Mouse (Mus musculus) liver, adult 2 months (tissue): ENCODE data around the gene Spp2. TPM values are rescaled to one million over a fixed set of nuclear protein-coding genes. Genes with fewer than 3 reads are reported as not detected.
A peak's percentile ranks its signal among the peaks of the same experiment; 100 is the strongest.

ENCODE experiments used
- DNase-seq: peaks from one replicate; pipeline ENCODE4 v3.0.0-alpha.2; 2011; ENCODE audit warnings: low read depth, low spot score; ENCODE audit errors: extremely low read depth
- H3K27ac ChIP-seq: fragments of 200-500 bp; replicated peaks from 2 replicates; pipeline ENCODE4 v1.5.1; 2012; ENCODE audit warnings: low read depth, mild to moderate bottlenecking, control low read depth, inconsistent platforms, low read length; ENCODE audit not compliant: insufficient read depth
- H3K27me3 ChIP-seq: fragments of 200-500 bp; 2 replicates; pipeline ENCODE4 v1.6.1; 2012; ENCODE audit warnings: mild to moderate bottlenecking, moderate library complexity, low read length, inconsistent platforms; ENCODE audit not compliant: control insufficient read depth, insufficient read depth
- H3K36me3 ChIP-seq: fragments of 200-500 bp; 2 replicates; pipeline ENCODE4 v1.6.1; 2012; ENCODE audit warnings: low read length, inconsistent platforms; ENCODE audit not compliant: control insufficient read depth, insufficient read depth
- H3K4me1 ChIP-seq: fragments of 200-500 bp; 2 replicates; pipeline ENCODE4 v1.6.1; 2011; ENCODE audit warnings: low read length; ENCODE audit not compliant: control insufficient read depth, insufficient read depth
- H3K4me3 ChIP-seq: fragments of 200-500 bp; 2 replicates; pipeline ENCODE4 v1.5.1; 2011; ENCODE audit warnings: low read depth, mild to moderate bottlenecking, control low read depth, low read length, moderate library complexity; ENCODE audit not compliant: insufficient read depth
- H3K79me2 ChIP-seq: fragments of 200-500 bp; 2 replicates; pipeline ENCODE4 v1.6.1; 2012; ENCODE audit warnings: inconsistent platforms, mild to moderate bottlenecking, low read length, moderate library complexity; ENCODE audit not compliant: control insufficient read depth, insufficient read depth
- H3K9ac ChIP-seq: fragments of 200-500 bp; 2 replicates; pipeline ENCODE4 v1.6.1; 2012; ENCODE audit warnings: low read depth, mild to moderate bottlenecking, control low read depth, inconsistent platforms, low read length
- CTCF ChIP-seq: fragments of 200-500 bp; IDR thresholded peaks from 2 replicates; pipeline ENCODE4 v1.5.1; 2011; ENCODE audit warnings: low read depth, low read length, control low read depth
- POLR2A ChIP-seq: fragments of 200-500 bp; IDR thresholded peaks from 2 replicates; pipeline ENCODE4 v1.6.1; 2011; ENCODE audit warnings: low read length, control low read depth; ENCODE audit not compliant: insufficient read depth; ENCODE audit errors: extremely low read depth
- WGBS: fragments of 180-500 bp; shearing (Covaris S2); methylation state at CpG from one replicate; pipeline ENCODE4 v1.1.7; 2018; 5-methylcytosine and 5-hydroxymethylcytosine counted together
- polyA plus RNA-seq: library from polyadenylated mRNA; depleted of rRNA; stranded (reverse); fragments of >200 nt; gene quantifications from 2 replicates; pipeline ENCODE4 v1.2.3, GENCODE M21; 2012
- total RNA-seq: library from RNA; depleted of rRNA; stranded (reverse); fragments of >200 nt; gene quantifications from 2 replicates; pipeline ENCODE4 v1.2.3, GENCODE M21; 2014

The Spp2 gene
- total and polyA plus RNA-seq, 2 experiments: 325 to 373 TPM

- H3K27me3 ChIP-seq: no peaks in the 10 kb centered on the region
- no peak overlapping the region for H3K9ac ChIP-seq
- peak; percentile 32 for TF ChIP-seq CTCF
- no peak for TF ChIP-seq POLR2A
- H3K4me3 ChIP-seq: no peak overlapping the region
- no peak for DNase-seq
- H3K27ac ChIP-seq: no peak overlapping the region
- H3K36me3 ChIP-seq: no peaks in the 10 kb centered on the region
- no peaks in the 10 kb centered on the region for H3K79me2 ChIP-seq
- 84% methylated on average over 4 of the region's 4 CpGs for WGBS
- H3K4me1 ChIP-seq: no peaks in the 10 kb centered on the region
Observed at GRCm38 (mm10) chr1:88465722-88466121, 59.0 kb downstream of the Spp2 start.

GRCm38 (mm10) chr1:88466325-88467064, 59.7 kb downstream of the Spp2 start:
- Histone ChIP-seq H3K27ac (no peak overlapping the region), H3K4me3 (no peak overlapping the region), H3K27me3 (no peaks in the 10 kb centered on the region), H3K36me3 (no peaks in the 10 kb centered on the region), H3K9ac (no peak overlapping the region), H3K79me2 (no peaks in the 10 kb centered on the region), H3K4me1 (no peaks in the 10 kb centered on the region)
- TF ChIP-seq POLR2A (no peak), CTCF (no peak)
- no peak for DNase-seq
- WGBS: 83% methylated on average over 8 of the region's 8 CpGs

GRCm38 (mm10) chr1:88467866-88468265, 61.1 kb downstream of the Spp2 start:
- Histone ChIP-seq H3K4me3 (no peak overlapping the region), H3K9ac (no peak overlapping the region), H3K27ac (no peak overlapping the region), H3K27me3 (no peaks in the 10 kb centered on the region), H3K36me3 (no peaks in the 10 kb centered on the region), H3K79me2 (no peaks in the 10 kb centered on the region), H3K4me1 (no peaks in the 10 kb centered on the region)
- DNase-seq: no peak
- 92% methylated on average over 5 of the region's 5 CpGs for WGBS
- TF ChIP-seq POLR2A (no peak), CTCF (no peak)

GRCm38 (mm10) chr1:88468335-88468734, 61.6 kb downstream of the Spp2 start:
- DNase-seq: no peak
- H3K4me1 ChIP-seq: no peaks in the 10 kb centered on the region
- H3K27me3 ChIP-seq: no peaks in the 10 kb centered on the region
- TF ChIP-seq POLR2A: no peak
- no peak for TF ChIP-seq CTCF
- H3K4me3 ChIP-seq: no peak overlapping the region
- H3K9ac ChIP-seq: no peak overlapping the region
- no peaks in the 10 kb centered on the region for H3K79me2 ChIP-seq
- no peak overlapping the region for H3K27ac ChIP-seq
- 96% methylated on average over 2 of the region's 2 CpGs for WGBS
- H3K36me3 ChIP-seq: no peaks in the 10 kb centered on the region

GRCm38 (mm10) chr1:88469746-88470145, 63.0 kb downstream of the Spp2 start:
- no peak for TF ChIP-seq POLR2A
- no peak for TF ChIP-seq CTCF
- 93% methylated on average over 4 of the region's 4 CpGs for WGBS
- Histone ChIP-seq H3K4me1 (no peaks in the 10 kb centered on the region), H3K27ac (no peak overlapping the region), H3K36me3 (no peaks in the 10 kb centered on the region), H3K9ac (no peak overlapping the region), H3K79me2 (no peaks in the 10 kb centered on the region), H3K27me3 (no peaks in the 10 kb centered on the region), H3K4me3 (no peak overlapping the region)
- no peak for DNase-seq

- Histone ChIP-seq H3K79me2 (no peaks in the 10 kb centered on the region), H3K9ac (no peak overlapping the region), H3K4me3 (no peak overlapping the region), H3K27me3 (no peaks in the 10 kb centered on the region), H3K36me3 (no peaks in the 10 kb centered on the region), H3K27ac (no peak overlapping the region), H3K4me1 (peaks cover 5% of the 10 kb centered on the region; the same call in 1 of the 2 replicates)
- DNase-seq: no peak
- WGBS: 85% methylated on average over 6 of the region's 6 CpGs
- no peak for TF ChIP-seq POLR2A
- TF ChIP-seq CTCF: no peak
Observed at GRCm38 (mm10) chr1:88472258-88472657, 65.5 kb downstream of the Spp2 start.
